Mouse (Mus musculus): ENCODE measurements at regions not wholly inside any gene's neighbourhood (a gene's known extent, or its start where the extent isn't known, plus 50 kb on each side); places are given as distances from the start of the nearest gene placed in this dataset.

GRCm38 (mm10) chr2:50809823-50810222 lies 339.1 kb downstream of the Rnd3 start:
- no peak for TF ChIP-seq EP300 (optimal IDR thresholded peaks at IDR 0.05)
- no peak for TF ChIP-seq CTCF (IDR thresholded peaks at IDR 0.05; ENCODE audit: low read depth)
